Mouse (Mus musculus): Measurements from ENCODE around the gene Mars2. TPM values are rescaled to one million over a fixed set of nuclear protein-coding genes. Genes with fewer than 3 reads are reported as not detected.
A peak's percentile ranks its signal among the peaks of the same experiment; 100 is the strongest.

Gene Mars2
- polyA plus RNA-seq, 1 experiment from 2014 or later, result 3.3 TPM

DNA sequence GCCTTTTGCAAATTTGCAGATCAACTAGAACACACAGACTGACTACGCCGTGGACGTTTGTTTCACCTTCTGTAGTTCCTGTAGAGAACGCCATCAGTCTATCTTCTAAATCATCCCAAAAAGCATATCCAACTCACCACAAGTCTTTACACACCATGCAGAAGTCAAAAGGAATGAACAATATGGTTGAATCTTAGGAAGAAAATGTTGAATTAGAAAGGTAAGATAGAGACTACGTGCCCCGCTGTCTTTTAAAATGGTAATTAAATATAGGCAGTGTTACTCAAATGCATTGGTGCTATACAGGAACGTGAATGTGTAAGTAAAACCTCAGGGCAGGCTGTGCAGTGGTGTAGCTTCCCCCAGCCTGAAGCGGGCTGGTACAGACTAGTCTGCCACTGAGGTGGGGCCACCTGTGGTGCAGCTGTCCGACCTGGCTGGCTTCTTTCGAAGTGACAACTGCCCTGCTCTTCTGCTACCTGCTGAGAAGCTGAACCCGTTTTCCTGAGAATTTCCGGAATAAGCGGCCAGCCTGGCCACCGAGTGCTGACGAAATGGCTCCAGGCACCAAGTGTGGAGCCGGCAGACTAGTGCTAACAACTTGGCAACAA, 2.0 kb upstream of the Mars2 start:
- ATAC-seq (ENCODE audit: insufficient read depth), result no peak
- Histone ChIP-seq H3K9ac (no peak overlapping the region), H3K27ac (ENCODE audit: low read depth) (no peak overlapping the region), H3K4me2 (no peak overlapping the region), H3K9me3 (ENCODE audit: low read depth, low read length) (no peaks in the 10 kb centered on the region), H3K4me3 (ENCODE audit: low read depth, low read length) (no peak overlapping the region), H3K4me1 (ENCODE audit: insufficient read depth) (peaks cover 14% of the 10 kb centered on the region; the same call in 1 of the 2 replicates), H3K27me3 (ENCODE audit: insufficient read depth, low read length) (no peaks in the 10 kb centered on the region), H3K36me3 (ENCODE audit: insufficient read depth) (0 out of 2 replicates have a peak, but pooled peaks cover 2% of the 10 kb centered on the region)
- no peak for TF ChIP-seq CTCF (IDR thresholded peaks at IDR 0.05; ENCODE audit: low read depth)
- DNase-seq, result no peak
- 50% methylated on average over 16 of the region's 16 CpGs for WGBS

DNA sequence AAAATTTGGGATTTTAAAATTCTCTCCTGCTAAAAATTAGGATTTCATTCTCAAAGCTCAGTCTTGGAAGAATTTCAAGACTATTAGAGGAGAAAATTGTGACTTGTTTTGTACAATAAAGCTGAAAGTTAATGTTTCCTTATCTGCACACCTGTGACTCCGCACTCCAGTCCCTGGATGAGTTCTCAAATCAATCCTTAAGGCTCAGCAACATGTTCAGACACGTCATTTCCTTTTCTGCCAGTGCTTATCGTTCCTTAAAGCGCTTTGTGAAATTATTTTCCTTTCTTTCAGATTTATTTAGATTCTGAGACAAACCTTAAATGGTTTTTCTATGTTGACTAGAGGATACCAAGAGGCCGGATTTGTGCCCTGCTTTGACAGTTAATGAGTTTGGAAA, 490 bp upstream of the Mars2 start:
- Histone ChIP-seq H3K36me3 (ENCODE audit: insufficient read depth) (0 out of 2 replicates have a peak, but pooled peaks cover 5% of the 10 kb centered on the region), H3K4me3 (ENCODE audit: low read depth, low read length) (peak overlapping the region; percentile 85), H3K27ac (ENCODE audit: low read depth) (no peak overlapping the region), H3K4me1 (ENCODE audit: insufficient read depth) (peaks cover 14% of the 10 kb centered on the region; the same call in 1 of the 2 replicates), H3K9ac (peak overlapping the region; percentile 68), H3K27me3 (ENCODE audit: insufficient read depth, low read length) (no peaks in the 10 kb centered on the region), H3K4me2 (peak overlapping the region; percentile 99), H3K9me3 (ENCODE audit: low read depth, low read length) (no peaks in the 10 kb centered on the region)
- TF ChIP-seq CTCF (IDR thresholded peaks at IDR 0.05; ENCODE audit: low read depth), result no peak
- ATAC-seq (ENCODE audit: insufficient read depth) (no peak), DNase-seq (no peak)
- 21% methylated on average over 5 of the region's 5 CpGs for WGBS

DNA sequence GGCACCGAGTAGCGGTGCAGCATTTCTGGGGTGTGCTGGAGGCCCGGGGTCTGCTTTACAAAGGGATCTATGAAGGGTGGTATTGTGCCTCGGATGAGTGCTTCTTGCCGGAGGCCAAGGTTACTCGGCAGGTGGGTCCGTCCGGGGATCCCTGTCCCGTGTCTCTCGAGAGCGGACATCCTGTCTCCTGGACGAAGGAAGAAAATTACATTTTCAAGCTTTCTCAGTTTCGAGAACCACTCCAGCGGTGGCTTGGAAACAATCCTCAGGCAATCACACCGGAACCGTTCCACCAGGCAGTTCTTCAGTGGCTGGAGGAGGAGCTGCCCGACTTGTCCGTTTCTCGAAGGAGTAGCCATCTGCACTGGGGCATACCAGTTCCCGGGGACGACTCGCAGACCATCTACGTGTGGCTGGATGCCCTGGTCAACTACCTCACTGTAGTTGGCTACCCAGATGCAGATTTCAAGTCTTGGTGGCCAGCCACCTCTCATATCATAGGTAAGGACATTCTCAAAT, 725 bp downstream of the Mars2 start:
- under 1% methylated on average over 23 of the region's 23 CpGs for WGBS
- Histone ChIP-seq H3K4me2 (peak overlapping the region; percentile 99), H3K9ac (peak overlapping the region; percentile 68), H3K4me3 (ENCODE audit: low read depth, low read length) (peak overlapping the region; percentile 85), H3K36me3 (ENCODE audit: insufficient read depth) (0 out of 2 replicates have a peak, but pooled peaks cover 5% of the 10 kb centered on the region), H3K27me3 (ENCODE audit: insufficient read depth, low read length) (no peaks in the 10 kb centered on the region), H3K4me1 (ENCODE audit: insufficient read depth) (peaks cover 14% of the 10 kb centered on the region; the same call in 1 of the 2 replicates), H3K27ac (ENCODE audit: low read depth) (peak overlapping the region; percentile 43; the same call in 1 of the 2 replicates), H3K9me3 (ENCODE audit: low read depth, low read length) (no peaks in the 10 kb centered on the region)
- TF ChIP-seq CTCF (IDR thresholded peaks at IDR 0.05; ENCODE audit: low read depth), result no peak
- peak; percentile 41 for DNase-seq
- peak; percentile 47 for ATAC-seq (ENCODE audit: insufficient read depth)

DNA sequence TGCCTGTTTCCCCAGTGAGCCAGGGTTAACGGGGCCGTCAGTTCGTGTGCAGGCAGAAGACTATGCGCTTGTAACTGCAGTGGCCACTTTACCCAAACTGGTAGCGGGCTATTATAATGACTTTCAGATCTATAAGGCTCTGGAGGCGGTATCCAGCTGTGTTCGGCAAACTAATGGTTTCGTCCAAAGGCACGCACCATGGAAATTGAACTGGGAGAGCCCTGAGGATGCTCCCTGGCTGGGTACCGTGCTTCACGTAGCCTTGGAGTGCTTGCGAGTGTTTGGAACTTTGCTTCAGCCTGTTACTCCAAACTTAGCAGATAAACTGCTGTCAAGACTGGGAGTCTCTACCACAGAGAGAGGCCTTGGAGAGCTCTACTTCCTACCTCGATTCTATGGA, 1.5 kb downstream of the Mars2 start:
- 0 out of 2 replicates have a peak, but pooled peaks cover 9% of the 10 kb centered on the region for H3K36me3 ChIP-seq (ENCODE audit: insufficient read depth)
- H3K9ac ChIP-seq, result peak overlapping the region; percentile 68
- TF ChIP-seq CTCF (IDR thresholded peaks at IDR 0.05; ENCODE audit: low read depth), result no peak
- peaks cover 14% of the 10 kb centered on the region; the same call in 1 of the 2 replicates for H3K4me1 ChIP-seq (ENCODE audit: insufficient read depth)
- WGBS, result 29% methylated on average over 13 of the region's 13 CpGs
- no peaks in the 10 kb centered on the region for H3K27me3 ChIP-seq (ENCODE audit: insufficient read depth, low read length)
- no peaks in the 10 kb centered on the region for H3K9me3 ChIP-seq (ENCODE audit: low read depth, low read length)
- H3K27ac ChIP-seq (ENCODE audit: low read depth), result no peak overlapping the region
- ATAC-seq (ENCODE audit: insufficient read depth), result no peak
- H3K4me2 ChIP-seq, result peak overlapping the region; percentile 99
- H3K4me3 ChIP-seq (ENCODE audit: low read depth, low read length), result peak overlapping the region; percentile 85
- no peak for DNase-seq

DNA sequence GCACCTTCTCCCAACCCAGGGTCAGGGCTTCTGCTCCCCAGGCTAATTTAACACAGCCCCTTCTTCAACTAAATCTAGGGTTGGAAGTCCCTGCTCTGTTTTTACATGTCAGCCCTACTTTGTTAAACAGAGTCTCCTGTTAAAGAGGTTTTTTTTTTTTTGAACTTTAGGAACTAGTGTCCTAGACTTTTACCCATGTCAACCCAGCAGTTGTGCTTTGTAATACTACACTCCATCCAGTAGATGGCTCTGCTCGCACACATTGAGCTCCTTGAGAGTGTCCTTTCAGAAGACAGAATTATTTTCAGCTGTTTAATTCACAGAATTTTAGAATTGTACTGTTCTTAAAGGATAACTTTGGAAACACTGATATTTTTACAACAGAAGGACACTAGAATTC, 2.3 kb downstream of the Mars2 start:
- DNase-seq, result peak; percentile 90
- H3K4me2 ChIP-seq, result peak overlapping the region; percentile 99
- no peaks in the 10 kb centered on the region for H3K27me3 ChIP-seq (ENCODE audit: insufficient read depth, low read length)
- peaks cover 14% of the 10 kb centered on the region; the same call in 1 of the 2 replicates for H3K4me1 ChIP-seq (ENCODE audit: insufficient read depth)
- no peak overlapping the region for H3K9ac ChIP-seq
- ATAC-seq (ENCODE audit: insufficient read depth), result no peak
- H3K9me3 ChIP-seq (ENCODE audit: low read depth, low read length), result no peaks in the 10 kb centered on the region
- TF ChIP-seq CTCF (IDR thresholded peaks at IDR 0.05; ENCODE audit: low read depth), result peak; percentile 81
- H3K27ac ChIP-seq (ENCODE audit: low read depth), result no peak overlapping the region
- 0 out of 2 replicates have a peak, but pooled peaks cover 9% of the 10 kb centered on the region for H3K36me3 ChIP-seq (ENCODE audit: insufficient read depth)
- WGBS, result 2% methylated on average over 1 of the region's 1 CpGs
- peak overlapping the region; percentile 85 for H3K4me3 ChIP-seq (ENCODE audit: low read depth, low read length)

DNA sequence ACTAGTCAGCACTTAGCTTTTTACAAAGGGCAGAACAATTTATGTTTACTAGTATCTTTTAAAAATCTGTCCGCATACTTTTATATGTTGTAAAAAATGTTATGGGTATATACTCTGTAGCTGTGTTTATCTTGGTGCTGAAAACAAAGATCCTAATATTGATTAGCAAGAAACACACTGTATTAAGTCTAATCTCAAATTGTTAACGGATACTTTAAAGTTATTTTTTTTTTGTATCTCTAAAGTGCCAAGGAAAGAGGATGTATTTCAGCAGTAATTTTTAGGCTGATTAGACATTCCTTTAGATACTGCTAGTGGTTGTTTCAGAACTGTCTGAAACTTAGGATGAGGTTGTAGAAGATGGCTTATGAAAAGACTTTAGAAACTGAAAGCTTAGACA, 9.4 kb downstream of the Mars2 start:
- no peaks in the 10 kb centered on the region for H3K27me3 ChIP-seq (ENCODE audit: insufficient read depth, low read length)
- no peak overlapping the region for H3K27ac ChIP-seq (ENCODE audit: low read depth)
- no peak overlapping the region for H3K4me2 ChIP-seq
- H3K4me3 ChIP-seq (ENCODE audit: low read depth, low read length), result no peak overlapping the region
- no peak for TF ChIP-seq CTCF (IDR thresholded peaks at IDR 0.05; ENCODE audit: low read depth)
- H3K9ac ChIP-seq, result no peak overlapping the region
- no peaks in the 10 kb centered on the region for H3K4me1 ChIP-seq (ENCODE audit: insufficient read depth)
- DNase-seq (no peak), ATAC-seq (ENCODE audit: insufficient read depth) (no peak)
- 0 out of 2 replicates have a peak, but pooled peaks cover 4% of the 10 kb centered on the region for H3K36me3 ChIP-seq (ENCODE audit: insufficient read depth)
- no peaks in the 10 kb centered on the region for H3K9me3 ChIP-seq (ENCODE audit: low read depth, low read length)
- WGBS, result 71% methylated on average over 2 of the region's 2 CpGs

DNA sequence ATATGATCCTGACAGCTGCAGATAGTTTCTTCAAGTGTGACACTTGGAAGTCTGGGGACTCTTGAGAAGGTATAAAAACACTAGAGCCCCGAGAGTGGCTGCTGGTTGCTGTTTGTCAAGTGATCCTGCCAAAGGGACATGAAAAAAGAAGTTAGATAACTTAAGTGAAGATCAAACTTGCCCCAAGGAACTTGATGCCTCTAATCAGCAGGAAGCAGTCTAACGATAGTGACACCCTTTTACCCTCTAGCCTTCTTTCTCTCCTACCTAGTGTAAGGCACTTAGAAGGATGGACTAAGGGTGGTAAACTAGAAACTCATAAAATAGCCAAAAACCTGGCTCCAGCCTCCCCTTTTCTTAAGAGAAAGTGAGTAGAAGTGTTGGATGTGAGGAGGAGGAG, 27.4 kb downstream of the Mars2 start:
- no peak for TF ChIP-seq CTCF (IDR thresholded peaks at IDR 0.05; ENCODE audit: low read depth)
- DNase-seq (no peak), ATAC-seq (ENCODE audit: insufficient read depth) (no peak)
- Histone ChIP-seq H3K9ac (no peak overlapping the region), H3K4me2 (no peak overlapping the region), H3K36me3 (ENCODE audit: insufficient read depth) (no peaks in the 10 kb centered on the region), H3K4me1 (ENCODE audit: insufficient read depth) (no peaks in the 10 kb centered on the region), H3K27me3 (ENCODE audit: insufficient read depth, low read length) (no peaks in the 10 kb centered on the region), H3K27ac (ENCODE audit: low read depth) (no peak overlapping the region), H3K4me3 (ENCODE audit: low read depth, low read length) (no peak overlapping the region), H3K9me3 (ENCODE audit: low read depth, low read length) (no peaks in the 10 kb centered on the region)
- WGBS, result 19% methylated on average over 2 of the region's 2 CpGs

Data from lung, embryonic 14.5 days (tissue).